Mouse (Mus musculus): Measurements from ENCODE around the gene Gm49601. TPM values are rescaled to one million over a fixed set of nuclear protein-coding genes. Genes with fewer than 3 reads are reported as not detected.
A peak's percentile ranks its signal among the peaks of the same experiment; 100 is the strongest.

Gm49601 gene
- polyA plus RNA-seq (2014; fragmentation: Nextera tagmentation; extraction: Ambion mirVana), result 2.4 and 2.6 TPM in 2 replicates

DNA sequence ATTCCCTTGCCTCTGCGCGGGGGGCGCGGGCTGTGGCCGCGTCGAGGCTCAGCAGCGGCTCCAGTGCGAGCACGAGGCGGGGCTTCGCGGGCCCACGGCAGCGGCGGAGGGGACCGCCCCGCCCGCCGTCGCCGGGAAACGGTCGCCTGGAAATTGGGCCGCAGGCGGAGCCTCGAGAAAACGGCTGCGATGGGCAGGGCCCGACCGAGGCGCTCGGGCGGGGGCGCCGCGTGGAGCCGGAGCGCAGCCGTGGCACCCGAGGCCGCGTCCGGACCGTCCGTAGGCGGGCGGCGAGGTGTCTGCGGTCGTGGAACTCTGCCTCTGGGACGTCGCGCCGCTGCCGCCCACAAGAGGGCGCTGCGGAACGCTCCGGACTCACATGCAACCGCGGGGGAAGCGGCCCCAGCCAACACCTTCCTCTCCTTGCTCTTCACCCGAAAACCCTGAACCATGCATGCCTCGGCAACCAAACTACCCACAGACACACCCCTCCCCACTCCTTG, at the start of gene Gm49601:
Gene Gm49601, minus strand, starts transcription at position 52 of the 503 bp plus-strand sequence.
- H3K9ac ChIP-seq (ENCODE audit: low read depth, low read length), result peak within 1 kb of the TSS; percentile 65
- peak; percentile 82 for DNase-seq (ENCODE audit: low spot score)
- no peaks in the 10 kb centered on the region for H3K9me3 ChIP-seq (ENCODE audit: control insufficient read depth, low read length)
- peak within 1 kb of the TSS; percentile 75 for H3K4me2 ChIP-seq (ENCODE audit: low read depth, low read length)
- ATAC-seq (ENCODE audit: low read depth), result peak; percentile 55
- 0% methylated on average over 21 of the region's 65 CpGs for WGBS
- H3K27me3 ChIP-seq (replicated peaks; ENCODE audit: control insufficient read depth, insufficient read depth, low read length), result peaks cover 47% of the 10 kb centered on the region
- peaks cover 33% of the 10 kb centered on the region for H3K36me3 ChIP-seq (ENCODE audit: control insufficient read depth, insufficient read depth, low read length)
- no peak within 1 kb of the TSS for H3K27ac ChIP-seq (replicated peaks; ENCODE audit: low read depth, low read length)
- H3K4me1 ChIP-seq (ENCODE audit: control insufficient read depth, insufficient read depth, low read length), result peaks cover 32% of the 10 kb centered on the region
- peak within 1 kb of the TSS; percentile 82 for H3K4me3 ChIP-seq (ENCODE audit: low read depth, low read length)

GRCm38 (mm10) chr16:18673005-18673404, 46.8 kb upstream of the Gm49601 start:
- Histone ChIP-seq H3K36me3 (ENCODE audit: control insufficient read depth, insufficient read depth, low read length) (no peaks in the 10 kb centered on the region), H3K9ac (ENCODE audit: low read depth, low read length) (no peak overlapping the region), H3K9me3 (ENCODE audit: control insufficient read depth, low read length) (no peaks in the 10 kb centered on the region), H3K27me3 (replicated peaks; ENCODE audit: control insufficient read depth, insufficient read depth, low read length) (no peaks in the 10 kb centered on the region), H3K4me1 (ENCODE audit: control insufficient read depth, insufficient read depth, low read length) (no peaks in the 10 kb centered on the region), H3K4me3 (ENCODE audit: low read depth, low read length) (no peak overlapping the region), H3K27ac (replicated peaks; ENCODE audit: low read depth, low read length) (no peak overlapping the region), H3K4me2 (ENCODE audit: low read depth, low read length) (no peak overlapping the region)
- WGBS, result 67% methylated on average over 3 of the region's 3 CpGs
- DNase-seq (ENCODE audit: low spot score) (no peak), ATAC-seq (ENCODE audit: low read depth) (no peak)

GRCm38 (mm10) chr16:18672027-18672426, 45.8 kb upstream of the Gm49601 start:
- Histone ChIP-seq H3K27me3 (replicated peaks; ENCODE audit: control insufficient read depth, insufficient read depth, low read length) (no peaks in the 10 kb centered on the region), H3K9ac (ENCODE audit: low read depth, low read length) (no peak overlapping the region), H3K4me3 (ENCODE audit: low read depth, low read length) (no peak overlapping the region), H3K9me3 (ENCODE audit: control insufficient read depth, low read length) (no peaks in the 10 kb centered on the region), H3K4me2 (ENCODE audit: low read depth, low read length) (no peak overlapping the region), H3K27ac (replicated peaks; ENCODE audit: low read depth, low read length) (no peak overlapping the region), H3K4me1 (ENCODE audit: control insufficient read depth, insufficient read depth, low read length) (no peaks in the 10 kb centered on the region), H3K36me3 (ENCODE audit: control insufficient read depth, insufficient read depth, low read length) (no peaks in the 10 kb centered on the region)
- WGBS, result 56% methylated on average over 5 of the region's 5 CpGs
- DNase-seq (ENCODE audit: low spot score) (no peak), ATAC-seq (ENCODE audit: low read depth) (no peak)

DNA sequence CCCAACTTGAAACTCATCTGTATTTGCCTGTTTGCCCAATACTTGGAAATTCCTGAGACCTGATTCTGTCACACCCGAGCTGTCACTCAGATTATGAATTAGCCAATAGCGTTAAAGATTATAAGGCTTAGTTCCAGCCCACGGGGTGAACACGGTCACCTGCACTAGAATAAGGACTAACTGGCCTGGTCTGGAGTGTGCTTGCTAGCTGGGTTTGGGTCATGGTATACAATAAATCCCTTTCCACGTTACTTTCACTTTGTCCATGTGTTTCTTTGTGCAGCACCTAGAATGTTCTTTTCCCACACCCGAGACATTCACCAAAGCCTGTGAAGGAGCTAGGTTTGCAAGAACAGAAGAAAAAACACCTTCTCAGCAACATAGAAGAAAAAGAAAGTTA, 43.7 kb upstream of the Gm49601 start:
- Histone ChIP-seq H3K9me3 (ENCODE audit: control insufficient read depth, low read length) (no peaks in the 10 kb centered on the region), H3K4me3 (ENCODE audit: low read depth, low read length) (no peak overlapping the region), H3K4me2 (ENCODE audit: low read depth, low read length) (no peak overlapping the region), H3K27me3 (replicated peaks; ENCODE audit: control insufficient read depth, insufficient read depth, low read length) (no peaks in the 10 kb centered on the region), H3K4me1 (ENCODE audit: control insufficient read depth, insufficient read depth, low read length) (no peaks in the 10 kb centered on the region), H3K9ac (ENCODE audit: low read depth, low read length) (no peak overlapping the region), H3K27ac (replicated peaks; ENCODE audit: low read depth, low read length) (no peak overlapping the region), H3K36me3 (ENCODE audit: control insufficient read depth, insufficient read depth, low read length) (no peaks in the 10 kb centered on the region)
- ATAC-seq (ENCODE audit: low read depth) (no peak), DNase-seq (ENCODE audit: low spot score) (no peak)
- WGBS, result 70% methylated on average over 6 of the region's 6 CpGs

- no peak overlapping the region for H3K27ac ChIP-seq (replicated peaks; ENCODE audit: low read depth, low read length)
- no peaks in the 10 kb centered on the region for H3K36me3 ChIP-seq (ENCODE audit: control insufficient read depth, insufficient read depth, low read length)
- 64% methylated on average over 4 of the region's 4 CpGs for WGBS
- no peak overlapping the region for H3K4me2 ChIP-seq (ENCODE audit: low read depth, low read length)
- ATAC-seq (ENCODE audit: low read depth), result no peak
- no peak overlapping the region for H3K9ac ChIP-seq (ENCODE audit: low read depth, low read length)
- H3K27me3 ChIP-seq (replicated peaks; ENCODE audit: control insufficient read depth, insufficient read depth, low read length), result no peaks in the 10 kb centered on the region
- H3K4me1 ChIP-seq (ENCODE audit: control insufficient read depth, insufficient read depth, low read length), result no peaks in the 10 kb centered on the region
- H3K9me3 ChIP-seq (ENCODE audit: control insufficient read depth, low read length), result no peaks in the 10 kb centered on the region
- H3K4me3 ChIP-seq (ENCODE audit: low read depth, low read length), result no peak overlapping the region
- no peak for DNase-seq (ENCODE audit: low spot score)
These were observed 32.4 kb upstream of the Gm49601 start for GRCm38 (mm10) chr16:18658597-18658996.

GRCm38 (mm10) chr16:18655372-18656098, 29.3 kb upstream of the Gm49601 start:
- ATAC-seq (ENCODE audit: low read depth) (no peak), DNase-seq (ENCODE audit: low spot score) (no peak)
- no peaks in the 10 kb centered on the region for H3K4me1 ChIP-seq (ENCODE audit: control insufficient read depth, insufficient read depth, low read length)
- no peak overlapping the region for H3K27ac ChIP-seq (replicated peaks; ENCODE audit: low read depth, low read length)
- no peak overlapping the region for H3K4me2 ChIP-seq (ENCODE audit: low read depth, low read length)
- H3K9me3 ChIP-seq (ENCODE audit: control insufficient read depth, low read length), result no peaks in the 10 kb centered on the region
- H3K4me3 ChIP-seq (ENCODE audit: low read depth, low read length), result no peak overlapping the region
- no peaks in the 10 kb centered on the region for H3K27me3 ChIP-seq (replicated peaks; ENCODE audit: control insufficient read depth, insufficient read depth, low read length)
- no peaks in the 10 kb centered on the region for H3K36me3 ChIP-seq (ENCODE audit: control insufficient read depth, insufficient read depth, low read length)
- WGBS, result 58% methylated on average over 5 of the region's 5 CpGs
- H3K9ac ChIP-seq (ENCODE audit: low read depth, low read length), result no peak overlapping the region

DNA sequence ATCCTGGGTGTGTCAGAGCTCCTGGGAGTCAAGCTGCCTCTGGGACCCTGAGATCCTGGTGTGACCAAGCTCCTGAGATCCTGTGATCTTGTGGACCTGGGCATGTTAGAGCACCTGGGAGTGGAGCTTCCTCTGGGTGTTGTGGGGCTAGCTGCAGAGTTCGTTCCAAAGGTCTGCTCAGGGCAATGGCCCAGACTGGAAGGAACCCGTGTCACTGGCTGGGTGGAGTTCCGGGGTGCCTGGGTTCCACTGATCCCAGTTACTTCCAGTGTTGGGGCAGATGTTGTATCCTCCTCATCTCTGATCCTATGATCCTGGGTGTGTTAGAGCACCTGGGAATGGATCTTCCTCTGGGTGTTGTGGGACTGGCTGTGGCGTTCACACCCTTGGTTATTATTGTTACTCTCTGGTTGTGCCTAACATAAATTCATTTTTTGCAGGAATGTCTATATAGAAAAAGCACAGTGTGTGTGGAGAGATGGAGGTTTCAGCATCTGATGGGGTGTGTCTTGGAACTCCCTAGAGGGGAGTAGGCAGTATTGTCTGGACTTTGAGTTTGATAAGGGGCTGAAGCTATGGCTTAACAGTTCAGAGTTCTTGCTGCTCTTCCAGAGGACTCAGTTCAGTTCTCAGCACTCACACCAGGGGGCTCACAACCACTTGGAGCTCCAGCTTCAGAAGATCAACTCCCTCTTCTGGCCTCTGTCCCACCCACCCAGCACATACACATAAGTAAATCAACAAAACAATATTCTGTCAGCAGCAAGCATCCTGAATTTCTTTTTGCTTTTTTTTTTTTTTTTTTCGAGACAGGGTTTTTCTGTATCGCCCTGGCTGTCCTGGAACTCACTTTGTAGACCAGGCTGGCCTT, 27.3 kb upstream of the Gm49601 start:
- H3K9me3 ChIP-seq (ENCODE audit: control insufficient read depth, low read length), result no peaks in the 10 kb centered on the region
- 86% methylated on average over 6 of the region's 6 CpGs for WGBS
- ATAC-seq (ENCODE audit: low read depth) (no peak), DNase-seq (ENCODE audit: low spot score) (no peak)
- no peak overlapping the region for H3K27ac ChIP-seq (replicated peaks; ENCODE audit: low read depth, low read length)
- H3K9ac ChIP-seq (ENCODE audit: low read depth, low read length), result no peak overlapping the region
- H3K4me3 ChIP-seq (ENCODE audit: low read depth, low read length), result no peak overlapping the region
- no peaks in the 10 kb centered on the region for H3K27me3 ChIP-seq (replicated peaks; ENCODE audit: control insufficient read depth, insufficient read depth, low read length)
- H3K4me1 ChIP-seq (ENCODE audit: control insufficient read depth, insufficient read depth, low read length), result no peaks in the 10 kb centered on the region
- no peaks in the 10 kb centered on the region for H3K36me3 ChIP-seq (ENCODE audit: control insufficient read depth, insufficient read depth, low read length)
- no peak overlapping the region for H3K4me2 ChIP-seq (ENCODE audit: low read depth, low read length)

DNA sequence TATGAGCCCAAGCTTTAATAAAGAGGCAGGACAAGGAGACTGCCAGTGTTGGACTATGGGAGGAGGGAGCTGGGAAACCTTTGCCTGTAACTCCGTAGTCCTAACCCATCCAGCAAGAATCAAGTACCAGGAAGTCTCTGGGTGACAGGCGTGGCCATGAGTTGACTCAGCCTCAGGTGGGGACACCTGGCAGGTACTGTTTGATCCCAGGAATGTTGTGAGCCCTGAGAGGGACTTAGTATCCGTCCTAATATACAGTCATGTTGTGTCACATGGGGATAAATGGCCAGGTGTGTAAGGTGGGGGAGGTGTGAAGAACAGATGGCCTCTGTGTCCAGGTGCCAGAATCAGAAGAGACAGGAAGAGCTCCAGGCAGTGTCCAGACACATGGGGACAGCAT, 22.9 kb upstream of the Gm49601 start:
- DNase-seq (ENCODE audit: low spot score) (no peak), ATAC-seq (ENCODE audit: low read depth) (no peak)
- Histone ChIP-seq H3K4me1 (ENCODE audit: control insufficient read depth, insufficient read depth, low read length) (peaks cover 5% of the 10 kb centered on the region; the same call in 1 of the 2 replicates), H3K36me3 (ENCODE audit: control insufficient read depth, insufficient read depth, low read length) (no peaks in the 10 kb centered on the region), H3K27ac (replicated peaks; ENCODE audit: low read depth, low read length) (no peak overlapping the region), H3K4me3 (ENCODE audit: low read depth, low read length) (no peak overlapping the region), H3K4me2 (ENCODE audit: low read depth, low read length) (no peak overlapping the region), H3K27me3 (replicated peaks; ENCODE audit: control insufficient read depth, insufficient read depth, low read length) (no peaks in the 10 kb centered on the region), H3K9ac (ENCODE audit: low read depth, low read length) (no peak overlapping the region), H3K9me3 (ENCODE audit: control insufficient read depth, low read length) (no peaks in the 10 kb centered on the region)
- 62% methylated on average over 3 of the region's 3 CpGs for WGBS
